In genomic region chr15:101293025-101293621, GRCm38 (mm10) we compare ENCODE assay signal across 10 mouse cellular contexts. TPM values are rescaled to one million over a fixed set of nuclear protein-coding genes. Genes with fewer than 3 reads are reported as not detected.
A peak's percentile ranks its signal among the peaks of the same experiment; 100 is the strongest.
DNase-seq lines count a peak whose midpoint lies in the region; ATAC-seq and TF ChIP-seq lines count a peak whose summit lies in the region.
"Had no signal": no experiment of that assay in that cellular context is flagged by ENCODE, and none has a peak within 500 bp of the region (broad histone marks: within the 10 kb centered on the region; RNA-seq: fewer than 3 reads in every experiment).

Gene 6030408B16Rik (plus strand): TSS chr15:101293212.

- intact Hi-C loops in left cerebral cortex, postnatal 25 days (cut with DNase I), result no loop called here

- no peak within 1 kb of the TSS for H3K4me3 ChIP-seq in hindbrain, embryonic 10.5 days
- H3K4me3 ChIP-seq in hindbrain, embryonic 11.5 days (ENCODE audit: low read depth, low read length), result no peak within 1 kb of the TSS
- H3K4me3 ChIP-seq in midbrain, postnatal 0 days (ENCODE audit: low read depth, low read length), result no peak within 1 kb of the TSS
- no peak within 1 kb of the TSS for H3K4me3 ChIP-seq in midbrain, embryonic 14.5 days (replicated peaks; ENCODE audit: low read depth, low read length)
- H3K4me3 ChIP-seq in intestine, postnatal 0 days (ENCODE audit: low read depth, low read length), result no peak within 1 kb of the TSS
- H3K4me3 ChIP-seq: limb, embryonic 15.5 days had no signal

- no peaks in the 10 kb centered on the region for H3K27me3 ChIP-seq in hindbrain, embryonic 10.5 days (ENCODE audit: insufficient read depth, poor library complexity, severe bottlenecking)
- no peaks in the 10 kb centered on the region for H3K27me3 ChIP-seq in hindbrain, embryonic 11.5 days (ENCODE audit: control insufficient read depth, insufficient read depth, low read length)
- no peaks in the 10 kb centered on the region for H3K27me3 ChIP-seq in midbrain, postnatal 0 days (ENCODE audit: insufficient read depth, low read length)
- H3K27me3 ChIP-seq in midbrain, embryonic 14.5 days (ENCODE audit: control insufficient read depth, insufficient read depth, low read length), result no peaks in the 10 kb centered on the region
- H3K27me3 ChIP-seq in intestine, postnatal 0 days (replicated peaks; ENCODE audit: control insufficient read depth, insufficient read depth, low read length), result no peaks in the 10 kb centered on the region
- H3K27me3 ChIP-seq: limb, embryonic 15.5 days had no signal

- peaks cover 43% of the 10 kb centered on the region for H3K36me3 ChIP-seq in hindbrain, embryonic 10.5 days
- peaks cover 2% of the 10 kb centered on the region; the same call in 1 of the 2 replicates for H3K36me3 ChIP-seq in hindbrain, embryonic 11.5 days (ENCODE audit: control insufficient read depth, insufficient read depth, low read length)
- peaks cover 37% of the 10 kb centered on the region for H3K36me3 ChIP-seq in midbrain, postnatal 0 days (ENCODE audit: insufficient read depth, low read length)
- peaks cover 39% of the 10 kb centered on the region for H3K36me3 ChIP-seq in midbrain, embryonic 14.5 days (ENCODE audit: control insufficient read depth, insufficient read depth, low read length)
- peaks cover 34% of the 10 kb centered on the region for H3K36me3 ChIP-seq in intestine, postnatal 0 days (ENCODE audit: control insufficient read depth, insufficient read depth)

- no peak within 1 kb of the TSS for H3K4me2 ChIP-seq in hindbrain, embryonic 11.5 days (replicated peaks; ENCODE audit: low read depth, low read length)
- no peak within 1 kb of the TSS for H3K4me2 ChIP-seq in midbrain, postnatal 0 days (ENCODE audit: low read depth, low read length, poor library complexity, severe bottlenecking)
- no peak within 1 kb of the TSS for H3K4me2 ChIP-seq in midbrain, embryonic 14.5 days (ENCODE audit: low read length)
- H3K4me2 ChIP-seq in intestine, postnatal 0 days (replicated peaks; ENCODE audit: low read depth), result peak within 1 kb of the TSS; percentile 17; the same call in 1 of the 2 replicates
- H3K4me2 ChIP-seq: limb, embryonic 15.5 days had no signal

- DNase-seq in hindbrain, embryonic 10.5 days (ENCODE audit: low spot score), result no peak
- DNase-seq in hindbrain, embryonic 11.5 days (ENCODE audit: low spot score), result no peak
- DNase-seq in midbrain, postnatal 0 days (ENCODE audit: low spot score), result no peak
- DNase-seq in midbrain, embryonic 14.5 days, result no peak
- DNase-seq in urinary bladder, postnatal 14 days (ENCODE audit: low spot score), result no peak
- DNase-seq in cerebellum, adult 9-11 months, result no peak
- no peak for DNase-seq in left cerebral cortex, postnatal 25 days (ENCODE audit: low spot score in 2 of 2)
- DNase-seq: thymus, adult 2 months had no signal

- no peak for ATAC-seq in hindbrain, embryonic 11.5 days (ENCODE audit: low FRiP score)
- 0 out of 2 replicates have a peak, but pooled peaks have one; percentile 51 for ATAC-seq in midbrain, postnatal 0 days (ENCODE audit: low FRiP score)
- ATAC-seq in midbrain, embryonic 14.5 days (ENCODE audit: low FRiP score, low TSS enrichment), result no peak
- ATAC-seq in intestine, postnatal 0 days, result no peak

- no peak within 1 kb of the TSS for H3K9ac ChIP-seq in hindbrain, embryonic 11.5 days (ENCODE audit: low read depth, low read length)
- no peak within 1 kb of the TSS for H3K9ac ChIP-seq in midbrain, postnatal 0 days (replicated peaks; ENCODE audit: low read length, poor library complexity, severe bottlenecking)
- H3K9ac ChIP-seq in midbrain, embryonic 14.5 days (replicated peaks; ENCODE audit: low read length), result no peak within 1 kb of the TSS
- H3K9ac ChIP-seq in intestine, postnatal 0 days (ENCODE audit: low read depth, low read length), result no peak within 1 kb of the TSS
- H3K9ac ChIP-seq: limb, embryonic 15.5 days had no signal

- H3K27ac ChIP-seq in hindbrain, embryonic 10.5 days, result peak within 1 kb of the TSS; percentile 29; the same call in 1 of the 2 replicates
- H3K27ac ChIP-seq in hindbrain, embryonic 11.5 days (ENCODE audit: low read depth, low read length), result no peak within 1 kb of the TSS
- no peak within 1 kb of the TSS for H3K27ac ChIP-seq in midbrain, postnatal 0 days (ENCODE audit: low read depth, low read length)
- no peak within 1 kb of the TSS for H3K27ac ChIP-seq in midbrain, embryonic 14.5 days (replicated peaks; ENCODE audit: low read depth, low read length)
- no peak within 1 kb of the TSS for H3K27ac ChIP-seq in intestine, postnatal 0 days (ENCODE audit: low read depth, low read length)
- H3K27ac ChIP-seq: limb, embryonic 15.5 days had no signal

- H3K4me1 ChIP-seq in hindbrain, embryonic 10.5 days (replicated peaks), result peaks cover 10% of the 10 kb centered on the region
- no peaks in the 10 kb centered on the region for H3K4me1 ChIP-seq in hindbrain, embryonic 11.5 days (replicated peaks; ENCODE audit: control insufficient read depth, insufficient read depth, low read length)
- H3K4me1 ChIP-seq in midbrain, postnatal 0 days (ENCODE audit: insufficient read depth, low read length), result no peaks in the 10 kb centered on the region
- no peaks in the 10 kb centered on the region for H3K4me1 ChIP-seq in midbrain, embryonic 14.5 days (ENCODE audit: control insufficient read depth, insufficient read depth, low read length)
- H3K4me1 ChIP-seq in intestine, postnatal 0 days (replicated peaks; ENCODE audit: control insufficient read depth, insufficient read depth, low read length), result no peaks in the 10 kb centered on the region

- TF ChIP-seq CTCF in midbrain, postnatal 0 days (IDR thresholded peaks at IDR 0.05), result no peak
- no peak for TF ChIP-seq CTCF in intestine, postnatal 0 days (IDR thresholded peaks at IDR 0.05; ENCODE audit: low read depth)

- no peaks in the 10 kb centered on the region for H3K9me3 ChIP-seq in hindbrain, embryonic 10.5 days
- no peaks in the 10 kb centered on the region for H3K9me3 ChIP-seq in hindbrain, embryonic 11.5 days (ENCODE audit: control insufficient read depth, low read length)
- H3K9me3 ChIP-seq in midbrain, postnatal 0 days (ENCODE audit: low read length), result no peaks in the 10 kb centered on the region
- no peaks in the 10 kb centered on the region for H3K9me3 ChIP-seq in midbrain, embryonic 14.5 days (ENCODE audit: control insufficient read depth, low read length)
- no peaks in the 10 kb centered on the region for H3K9me3 ChIP-seq in intestine, postnatal 0 days (ENCODE audit: control insufficient read depth)
- H3K9me3 ChIP-seq: limb, embryonic 15.5 days had no signal

- 60% methylated on average over 18 of the region's 18 CpGs for WGBS in hindbrain, embryonic 10.5 days
- WGBS in hindbrain, embryonic 11.5 days, result 54% methylated on average over 18 of the region's 18 CpGs
- WGBS in midbrain, postnatal 0 days, result 65% methylated on average over 18 of the region's 18 CpGs
- WGBS in midbrain, embryonic 14.5 days, result 57% methylated on average over 18 of the region's 18 CpGs
- 55% methylated on average over 18 of the region's 18 CpGs for WGBS in intestine, postnatal 0 days

RNA-seq across cellular contexts. Expression of gene 6030408B16Rik, which starts in this region (rescaled TPM):
- 0.27 and 0.39 TPM in 2 replicates for polyA plus RNA-seq in hindbrain, embryonic 10.5 days (2016; fragmentation: Nextera tagmentation; extraction: Ambion mirVana)
- 0.17 and 0.25 TPM in 2 replicates for polyA plus RNA-seq in hindbrain, embryonic 11.5 days (2014; fragmentation: Nextera tagmentation; extraction: Ambion mirVana)
- not detected in 2 replicates for total RNA-seq in midbrain, postnatal 0 days (2014; rRNA removed)
- 0.22 and 0.33 TPM in 2 replicates for polyA plus RNA-seq in midbrain, postnatal 0 days (2015; fragmentation: Nextera tagmentation; extraction: Ambion mirVana)
- polyA plus RNA-seq in midbrain, embryonic 14.5 days (2014; fragmentation: Nextera tagmentation; extraction: Ambion mirVana), result 0.30 and 0.51 TPM in 2 replicates
- polyA plus RNA-seq in intestine, postnatal 0 days (2015; fragmentation: Nextera tagmentation; extraction: Ambion mirVana), result 0.48 and 0.77 TPM in 2 replicates
- not detected for total RNA-seq in left cerebral cortex, postnatal 25 days (2021)

Comparison
In these comparisons a context has a peak if more than half of its experiments do, and no peak if none do; other contexts are left out.
1. Peak in ATAC-seq in midbrain, postnatal 0 days; RNA of the gene not detected or under 1 TPM.